Mouse (Mus musculus) heart, adult 11 months (tissue): Measurements from ENCODE around the gene Axin1.

ENCODE experiments used
- DNase-seq: peaks from one replicate; pipeline ENCODE4 v3.0.0; 2022

The Axin1 gene

GRCm38 (mm10) chr17:26192481-26193190, 54.1 kb downstream of the Axin1 start:
- DNase-seq: no peak

GRCm38 (mm10) chr17:26198892-26199291, 60.4 kb downstream of the Axin1 start, which contains the start of gene Pdia2:
TSS of gene Pdia2 (minus strand) at chr17:26199087.
- DNase-seq: no peak

GRCm38 (mm10) chr17:26200831-26201705, 62.6 kb downstream of the Axin1 start:
- DNase-seq: no peak

GRCm38 (mm10) chr17:26201998-26202397, 63.5 kb downstream of the Axin1 start:
- DNase-seq: no peak

- peak; percentile 89 for DNase-seq
These were observed 64.2 kb downstream of the Axin1 start, which contains the start of gene Rgs11 for GRCm38 (mm10) chr17:26202737-26203136. TSS of gene Rgs11 (plus strand) at chr17:26202951.

- peak; percentile 91 for DNase-seq
These were observed 64.9 kb downstream of the Axin1 start for GRCm38 (mm10) chr17:26203321-26203811.

GRCm38 (mm10) chr17:26204766-26205165, 66.3 kb downstream of the Axin1 start:
- DNase-seq: peak; percentile 85

GRCm38 (mm10) chr17:26206392-26206791, 67.9 kb downstream of the Axin1 start:
- no peak for DNase-seq

GRCm38 (mm10) chr17:26207686-26208085, 69.2 kb downstream of the Axin1 start, which contains the start of gene Arhgdig:
TSS of gene Arhgdig (minus strand) at chr17:26207786.
- no peak for DNase-seq

GRCm38 (mm10) chr17:26212241-26212640, 73.8 kb downstream of the Axin1 start:
- no peak for DNase-seq

- no peak for DNase-seq
These were observed 74.2 kb downstream of the Axin1 start for GRCm38 (mm10) chr17:26212681-26213080.

GRCm38 (mm10) chr17:26221508-26221907, 83.0 kb downstream of the Axin1 start:
- no peak for DNase-seq

GRCm38 (mm10) chr17:26225150-26225549, 86.7 kb downstream of the Axin1 start:
- DNase-seq: no peak

- DNase-seq: no peak
These were observed 91.3 kb downstream of the Axin1 start for GRCm38 (mm10) chr17:26229776-26230175.

- no peak for DNase-seq
These were observed 92.7 kb downstream of the Axin1 start for GRCm38 (mm10) chr17:26231156-26231555.

- no peak for DNase-seq
These were observed 94.4 kb downstream of the Axin1 start for GRCm38 (mm10) chr17:26232863-26233262.

GRCm38 (mm10) chr17:26234386-26234785, 95.9 kb downstream of the Axin1 start:
- no peak for DNase-seq

- DNase-seq: peak; percentile 80
These were observed 96.8 kb downstream of the Axin1 start for GRCm38 (mm10) chr17:26235077-26235815.

- no peak for DNase-seq
These were observed 99.2 kb downstream of the Axin1 start for GRCm38 (mm10) chr17:26237667-26238066.

- DNase-seq: no peak
These were observed 101.1 kb downstream of the Axin1 start for GRCm38 (mm10) chr17:26239551-26239950.

GRCm38 (mm10) chr17:26240120-26240790, 101.8 kb downstream of the Axin1 start:
- DNase-seq: no peak

GRCm38 (mm10) chr17:26240990-26241389, 102.5 kb downstream of the Axin1 start:
- no peak for DNase-seq
